Mouse (Mus musculus) liver, adult 2 months (tissue): ENCODE data around the gene Exosc7. TPM values are rescaled to one million over a fixed set of nuclear protein-coding genes. Genes with fewer than 3 reads are reported as not detected.

Experiments used
- DNase-seq: peaks from one replicate; pipeline ENCODE4 v3.0.0-alpha.2; 2011; ENCODE audit warnings: low read depth, low spot score; ENCODE audit errors: extremely low read depth
- H3K27ac ChIP-seq: fragments of 200-500 bp; replicated peaks from 2 replicates; pipeline ENCODE4 v1.5.1; 2012; ENCODE audit warnings: low read depth, mild to moderate bottlenecking, control low read depth, inconsistent platforms, low read length; ENCODE audit not compliant: insufficient read depth
- H3K27me3 ChIP-seq: fragments of 200-500 bp; 2 replicates; pipeline ENCODE4 v1.6.1; 2012; ENCODE audit warnings: mild to moderate bottlenecking, moderate library complexity, low read length, inconsistent platforms; ENCODE audit not compliant: control insufficient read depth, insufficient read depth
- H3K36me3 ChIP-seq: fragments of 200-500 bp; 2 replicates; pipeline ENCODE4 v1.6.1; 2012; ENCODE audit warnings: low read length, inconsistent platforms; ENCODE audit not compliant: control insufficient read depth, insufficient read depth
- H3K4me1 ChIP-seq: fragments of 200-500 bp; 2 replicates; pipeline ENCODE4 v1.6.1; 2011; ENCODE audit warnings: low read length; ENCODE audit not compliant: control insufficient read depth, insufficient read depth
- H3K4me3 ChIP-seq: fragments of 200-500 bp; 2 replicates; pipeline ENCODE4 v1.5.1; 2011; ENCODE audit warnings: low read depth, mild to moderate bottlenecking, control low read depth, low read length, moderate library complexity; ENCODE audit not compliant: insufficient read depth
- H3K79me2 ChIP-seq: fragments of 200-500 bp; 2 replicates; pipeline ENCODE4 v1.6.1; 2012; ENCODE audit warnings: inconsistent platforms, mild to moderate bottlenecking, low read length, moderate library complexity; ENCODE audit not compliant: control insufficient read depth, insufficient read depth
- H3K9ac ChIP-seq: fragments of 200-500 bp; 2 replicates; pipeline ENCODE4 v1.6.1; 2012; ENCODE audit warnings: low read depth, mild to moderate bottlenecking, control low read depth, inconsistent platforms, low read length
- CTCF ChIP-seq: fragments of 200-500 bp; IDR thresholded peaks from 2 replicates; pipeline ENCODE4 v1.5.1; 2011; ENCODE audit warnings: low read depth, low read length, control low read depth
- POLR2A ChIP-seq: fragments of 200-500 bp; IDR thresholded peaks from 2 replicates; pipeline ENCODE4 v1.6.1; 2011; ENCODE audit warnings: low read length, control low read depth; ENCODE audit not compliant: insufficient read depth; ENCODE audit errors: extremely low read depth
- WGBS: fragments of 180-500 bp; shearing (Covaris S2); methylation state at CpG from one replicate; pipeline ENCODE4 v1.1.7; 2018; 5-methylcytosine and 5-hydroxymethylcytosine counted together
- polyA plus RNA-seq: library from polyadenylated mRNA; depleted of rRNA; stranded (reverse); fragments of >200 nt; gene quantifications from 2 replicates; pipeline ENCODE4 v1.2.3, GENCODE M21; 2012
- total RNA-seq: library from RNA; depleted of rRNA; stranded (reverse); fragments of >200 nt; gene quantifications from 2 replicates; pipeline ENCODE4 v1.2.3, GENCODE M21; 2014

Gene Exosc7
- total and polyA plus RNA-seq, 2 experiments, result 23.2 to 44.4 TPM

DNA sequence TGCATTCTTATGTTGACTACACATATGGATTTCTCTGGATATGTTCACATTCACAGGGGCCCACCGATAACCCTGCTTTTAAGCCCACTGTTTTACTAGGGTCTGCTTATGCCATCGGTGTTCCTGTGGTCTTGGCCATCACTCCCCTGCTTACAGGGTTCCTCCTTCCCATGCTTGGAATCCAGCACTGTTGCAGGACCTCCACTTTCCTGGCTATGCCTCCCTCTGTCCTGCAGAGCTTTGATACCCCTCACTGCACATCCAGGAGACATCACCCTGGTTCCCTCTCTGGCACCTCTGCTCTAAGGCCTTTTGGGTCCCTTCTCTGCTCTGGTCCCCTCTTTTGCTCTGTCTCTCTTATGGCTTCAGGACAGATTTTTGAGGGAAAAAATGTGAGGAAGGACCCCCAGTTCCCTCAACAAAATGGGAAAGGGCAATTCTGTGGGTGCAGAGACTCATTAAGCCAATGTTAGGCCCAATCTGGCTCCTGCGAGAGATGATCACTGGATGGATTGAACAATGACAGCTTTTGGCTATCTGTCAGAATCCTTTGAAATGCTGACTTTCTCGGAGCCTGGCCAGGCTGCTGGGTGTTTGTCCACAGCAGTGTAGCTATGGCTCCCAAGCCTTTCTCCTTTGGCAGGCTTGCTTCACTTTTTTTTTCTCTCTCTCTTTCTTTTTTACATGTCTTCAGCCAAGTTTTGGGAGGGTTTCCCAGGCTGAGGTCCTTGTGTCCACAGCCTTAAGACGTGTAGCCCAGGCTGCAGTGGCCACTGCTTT lies 37.4 kb downstream of the Exosc7 start, which contains the start of gene Clec3b:
Gene Clec3b (plus strand): TSS at position 706 of the 780 bp plus-strand sequence.
- Histone ChIP-seq H3K27ac (no peak within 1 kb of the TSS), H3K4me3 (no peak within 1 kb of the TSS), H3K27me3 (no peaks in the 10 kb centered on the region), H3K9ac (no peak within 1 kb of the TSS), H3K36me3 (no peaks in the 10 kb centered on the region), H3K79me2 (no peaks in the 10 kb centered on the region), H3K4me1 (no peaks in the 10 kb centered on the region)
- 77% methylated on average over 5 of the region's 5 CpGs for WGBS
- TF ChIP-seq CTCF, result no peak
- no peak for TF ChIP-seq POLR2A
- peak; percentile 43 for DNase-seq

DNA sequence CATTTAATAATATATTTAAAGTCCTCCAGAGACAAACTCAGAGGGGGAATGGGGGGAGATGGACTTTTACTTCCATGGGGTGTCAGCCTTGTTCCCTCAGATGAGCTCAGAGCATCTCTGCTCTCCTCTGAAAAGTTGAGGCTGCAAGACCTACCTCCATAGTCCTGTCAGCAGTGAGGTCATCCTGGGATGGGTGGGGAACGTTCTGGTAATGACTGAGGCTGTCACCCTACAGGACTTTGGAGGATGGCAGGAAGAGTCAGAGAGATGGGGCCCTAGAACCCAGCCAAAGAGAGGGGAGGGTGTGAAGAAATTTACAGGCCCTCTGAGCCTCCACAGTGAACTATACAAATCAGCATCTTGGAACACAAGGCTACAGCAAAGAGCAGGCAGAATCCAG lies 38.5 kb downstream of the Exosc7 start:
- Histone ChIP-seq H3K27me3 (0 out of 2 replicates have a peak, but pooled peaks cover 2% of the 10 kb centered on the region), H3K79me2 (no peaks in the 10 kb centered on the region), H3K9ac (no peak overlapping the region), H3K36me3 (no peaks in the 10 kb centered on the region), H3K4me3 (no peak overlapping the region), H3K4me1 (no peaks in the 10 kb centered on the region), H3K27ac (no peak overlapping the region)
- WGBS, result 67% methylated on average over 1 of the region's 1 CpGs
- DNase-seq, result no peak
- TF ChIP-seq POLR2A, result no peak

DNA sequence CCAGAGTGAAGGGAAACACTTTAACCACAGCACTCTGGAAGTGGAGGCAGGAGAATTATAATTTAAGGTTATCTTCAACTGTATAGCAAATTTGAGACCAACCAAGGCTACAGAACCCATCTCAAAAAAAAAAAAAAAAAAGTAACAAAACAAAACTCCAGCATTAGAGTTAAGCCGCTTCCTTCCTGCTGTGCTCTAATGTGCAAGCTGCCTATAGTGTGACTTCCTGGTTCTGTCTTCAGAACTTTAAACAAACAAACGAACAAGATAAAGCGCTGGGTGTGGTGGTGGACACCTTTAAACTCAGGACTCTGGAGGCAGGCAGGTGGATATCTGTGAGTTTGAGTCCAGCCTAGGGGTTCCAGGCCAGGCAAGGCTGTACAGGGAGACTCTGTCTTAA lies 39.0 kb downstream of the Exosc7 start:
- TF ChIP-seq POLR2A, result no peak
- no peak for TF ChIP-seq CTCF
- no peak for DNase-seq
- H3K27me3 ChIP-seq, result 0 out of 2 replicates have a peak, but pooled peaks cover 6% of the 10 kb centered on the region
- H3K27ac ChIP-seq, result no peak overlapping the region
- H3K36me3 ChIP-seq, result no peaks in the 10 kb centered on the region
- no peaks in the 10 kb centered on the region for H3K4me1 ChIP-seq
- 71% methylated on average over 3 of the region's 3 CpGs for WGBS
- no peak overlapping the region for H3K9ac ChIP-seq
- no peak overlapping the region for H3K4me3 ChIP-seq
- no peaks in the 10 kb centered on the region for H3K79me2 ChIP-seq

DNA sequence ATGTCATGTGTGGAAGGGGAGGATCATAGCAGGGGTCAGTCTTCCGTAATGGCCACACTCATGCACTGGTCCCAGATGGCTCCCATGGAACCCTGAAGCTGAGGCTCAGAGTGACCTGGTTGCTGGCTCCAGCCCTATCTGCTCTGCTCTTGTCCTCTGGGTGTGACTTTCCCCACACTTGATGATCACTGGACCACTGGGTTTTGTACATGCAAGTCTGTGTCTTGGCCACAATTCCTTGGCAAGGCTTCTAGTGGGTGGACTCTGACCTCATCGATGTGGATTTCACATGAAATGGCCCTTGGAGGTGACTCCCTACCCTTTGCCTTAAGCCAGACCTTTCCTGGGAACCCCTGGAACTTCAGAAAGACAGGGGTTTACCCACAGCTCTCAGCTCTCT lies 40.1 kb downstream of the Exosc7 start:
- WGBS, result 69% methylated on average over 2 of the region's 2 CpGs
- Histone ChIP-seq H3K4me1 (no peaks in the 10 kb centered on the region), H3K27me3 (0 out of 2 replicates have a peak, but pooled peaks cover 6% of the 10 kb centered on the region), H3K36me3 (no peaks in the 10 kb centered on the region), H3K9ac (no peak overlapping the region), H3K4me3 (no peak overlapping the region), H3K79me2 (no peaks in the 10 kb centered on the region), H3K27ac (no peak overlapping the region)
- DNase-seq, result peak; percentile 64
- no peak for TF ChIP-seq CTCF
- TF ChIP-seq POLR2A, result no peak

DNA sequence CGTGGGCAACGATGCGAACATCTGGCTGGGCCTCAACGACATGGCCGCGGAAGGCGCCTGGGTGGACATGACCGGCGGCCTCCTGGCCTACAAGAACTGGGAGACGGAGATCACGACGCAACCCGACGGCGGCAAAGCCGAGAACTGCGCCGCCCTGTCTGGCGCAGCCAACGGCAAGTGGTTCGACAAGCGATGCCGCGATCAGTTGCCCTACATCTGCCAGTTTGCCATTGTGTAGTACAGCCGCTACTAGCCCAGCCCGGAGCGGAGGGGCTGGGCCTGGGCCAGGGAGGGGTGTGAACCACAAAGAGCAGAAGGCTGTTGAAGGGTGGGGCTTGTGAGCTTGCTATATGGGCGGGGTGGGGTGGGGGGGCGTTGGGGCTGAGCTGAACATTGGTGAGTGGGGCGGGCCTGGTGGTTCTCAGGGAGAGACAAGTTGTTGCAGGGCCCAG lies 43.9 kb downstream of the Exosc7 start:
- H3K4me3 ChIP-seq, result no peak overlapping the region
- H3K27ac ChIP-seq, result no peak overlapping the region
- no peaks in the 10 kb centered on the region; the same call in 1 of the 2 replicates for H3K4me1 ChIP-seq
- H3K79me2 ChIP-seq, result no peaks in the 10 kb centered on the region
- H3K27me3 ChIP-seq, result 0 out of 2 replicates have a peak, but pooled peaks cover 6% of the 10 kb centered on the region
- TF ChIP-seq POLR2A (no peak), CTCF (no peak)
- no peaks in the 10 kb centered on the region for H3K36me3 ChIP-seq
- WGBS, result 44% methylated on average over 29 of the region's 30 CpGs
- DNase-seq, result no peak
- no peak overlapping the region for H3K9ac ChIP-seq

DNA sequence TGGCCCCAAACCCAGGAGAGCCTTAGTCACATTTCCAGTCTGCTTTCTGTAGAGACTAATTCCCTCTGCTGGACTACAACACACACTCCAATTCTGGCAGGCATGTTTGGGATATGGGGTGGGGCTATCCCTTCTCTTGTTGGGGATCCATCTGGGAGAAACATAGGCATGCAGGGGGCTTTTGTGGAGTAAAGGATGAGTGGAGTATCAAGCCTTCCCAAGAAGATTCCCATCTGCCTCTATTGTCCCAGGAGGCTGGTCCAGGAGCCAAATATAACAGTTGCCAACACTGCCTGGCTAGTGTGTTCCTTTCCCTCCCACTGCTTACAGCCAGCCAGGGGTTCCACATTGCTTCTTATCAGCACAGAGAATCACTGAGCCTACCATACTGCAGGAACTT lies 44.7 kb downstream of the Exosc7 start:
- Histone ChIP-seq H3K27me3 (0 out of 2 replicates have a peak, but pooled peaks cover 6% of the 10 kb centered on the region), H3K4me3 (no peak overlapping the region), H3K79me2 (no peaks in the 10 kb centered on the region), H3K36me3 (no peaks in the 10 kb centered on the region), H3K4me1 (peaks cover 4% of the 10 kb centered on the region), H3K9ac (no peak overlapping the region), H3K27ac (no peak overlapping the region)
- DNase-seq, result no peak
- TF ChIP-seq POLR2A, result no peak
